Comparison of ENCODE assay signal across 8 mouse cellular contexts in the genomic region with DNA sequence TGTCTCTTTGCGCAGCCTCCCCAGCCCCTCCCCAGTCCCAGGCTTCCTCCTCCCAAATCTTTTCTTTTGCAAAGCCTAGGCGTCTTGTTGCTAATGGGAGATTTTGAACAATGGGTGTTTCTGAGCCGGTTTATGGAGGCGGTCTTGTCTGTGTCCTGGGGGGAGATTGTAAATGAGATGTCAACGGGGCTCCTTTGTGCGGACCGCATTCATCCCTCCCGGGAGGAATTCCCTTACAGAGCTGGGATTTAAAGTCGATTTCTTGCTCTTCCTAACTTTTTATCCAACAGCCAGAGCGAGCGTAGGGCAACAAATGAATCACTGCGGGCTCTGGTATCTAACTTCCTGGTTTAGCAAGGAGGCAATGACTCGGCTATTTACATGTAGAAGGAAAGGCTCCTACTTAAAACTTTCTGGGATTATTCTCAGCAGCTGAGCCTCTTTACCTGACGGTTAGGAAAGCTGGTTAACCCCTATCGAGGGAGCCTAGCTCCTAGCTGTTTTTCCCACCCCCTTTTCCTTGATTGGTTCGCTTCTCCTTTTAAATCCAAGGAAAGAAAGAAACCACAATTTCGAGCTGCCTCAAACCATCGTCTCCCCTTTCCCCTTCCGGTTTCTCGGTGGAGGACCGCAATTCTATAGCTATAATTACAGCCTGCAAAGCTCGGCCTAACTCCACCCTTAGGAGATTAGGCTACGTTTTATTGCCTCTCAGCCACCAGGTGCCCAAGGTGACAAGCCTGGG.
DNase-seq lines count a peak whose midpoint lies in the region; ATAC-seq and TF ChIP-seq lines count a peak whose summit lies in the region.

No protein-coding gene starts in this region.

- no peak for DNase-seq in spleen, adult 2 months (ENCODE audit: low read depth in 1 of 2, low spot score in 2 of 2)
- DNase-seq in spleen, adult 12 weeks (ENCODE audit: low spot score), result no peak
- DNase-seq in embryonic facial prominence, embryonic 14.5 days (ENCODE audit: low spot score), result peak; percentile 84
- DNase-seq in hindbrain, embryonic 11.5 days (ENCODE audit: low spot score), result peak; percentile 69
- DNase-seq in liver, embryonic 14.5 days (ENCODE audit: low read depth in 3 of 3, low spot score in 3 of 3), result no peak
- no peak for DNase-seq in right cerebral cortex, postnatal 36 days (ENCODE audit: low spot score in 2 of 2)
- DNase-seq in spleen, postnatal 10 days (ENCODE audit: low spot score in 2 of 2), result no peak

- no peaks in the 10 kb centered on the region for H3K9me3 ChIP-seq in embryonic facial prominence, embryonic 14.5 days (ENCODE audit: control insufficient read depth, low read length)
- H3K9me3 ChIP-seq in hindbrain, embryonic 11.5 days (ENCODE audit: control insufficient read depth, low read length), result no peaks in the 10 kb centered on the region
- no peaks in the 10 kb centered on the region for H3K9me3 ChIP-seq in liver, embryonic 14.5 days (ENCODE audit: control insufficient read depth, low read length)
- no peaks in the 10 kb centered on the region for H3K9me3 ChIP-seq in neural tube, embryonic 13.5 days

- peak overlapping the region; percentile 29; the same call in 1 of the 2 replicates for H3K4me3 ChIP-seq in spleen, adult 2 months (ENCODE audit: extremely low read depth, insufficient read depth, insufficient read length)
- peak overlapping the region; percentile 36 for H3K4me3 ChIP-seq in embryonic facial prominence, embryonic 14.5 days (ENCODE audit: low read depth, low read length)
- H3K4me3 ChIP-seq in hindbrain, embryonic 11.5 days (ENCODE audit: low read depth, low read length), result peak overlapping the region; percentile 12
- H3K4me3 ChIP-seq in liver, embryonic 14.5 days (ENCODE audit: insufficient read depth in 1 of 2, low read depth in 2 of 2, low read length in 2 of 2), result peak overlapping the region in 1 of 2 experiments; percentile 23; a peak in 2 of 4 replicates
- H3K4me3 ChIP-seq in neural tube, embryonic 13.5 days, result peak overlapping the region; percentile 27

- no peaks in the 10 kb centered on the region for H3K27me3 ChIP-seq in spleen, adult 2 months (ENCODE audit: control insufficient read depth, insufficient read depth, low read length)
- H3K27me3 ChIP-seq in embryonic facial prominence, embryonic 14.5 days (replicated peaks; ENCODE audit: control insufficient read depth, insufficient read depth, low read length), result no peaks in the 10 kb centered on the region
- no peaks in the 10 kb centered on the region; the same call in 1 of the 2 replicates for H3K27me3 ChIP-seq in hindbrain, embryonic 11.5 days (ENCODE audit: control insufficient read depth, insufficient read depth, low read length)
- H3K27me3 ChIP-seq in liver, embryonic 14.5 days (ENCODE audit: control insufficient read depth, insufficient read depth, low read length), result peaks cover 13% of the 10 kb centered on the region
- H3K27me3 ChIP-seq in neural tube, embryonic 13.5 days, result peaks cover 24% of the 10 kb centered on the region

- H3K36me3 ChIP-seq in spleen, adult 2 months (ENCODE audit: control insufficient read depth, insufficient read depth, low read length), result no peaks in the 10 kb centered on the region
- no peaks in the 10 kb centered on the region for H3K36me3 ChIP-seq in embryonic facial prominence, embryonic 14.5 days (ENCODE audit: control insufficient read depth, insufficient read depth, low read length)
- H3K36me3 ChIP-seq in hindbrain, embryonic 11.5 days (ENCODE audit: control insufficient read depth, insufficient read depth, low read length), result no peaks in the 10 kb centered on the region
- no peaks in the 10 kb centered on the region for H3K36me3 ChIP-seq in liver, embryonic 14.5 days (replicated peaks; ENCODE audit: control insufficient read depth, insufficient read depth, low read depth)
- no peaks in the 10 kb centered on the region for H3K36me3 ChIP-seq in neural tube, embryonic 13.5 days

- no peak for TF ChIP-seq EP300 in liver, embryonic 14.5 days (IDR thresholded peaks at IDR 0.05; ENCODE audit: low read depth)

- H3K4me1 ChIP-seq in spleen, adult 2 months (ENCODE audit: control insufficient read depth, insufficient read depth, insufficient read length), result peaks cover 10% of the 10 kb centered on the region; the same call in 1 of the 2 replicates
- peaks cover 29% of the 10 kb centered on the region for H3K4me1 ChIP-seq in embryonic facial prominence, embryonic 14.5 days (ENCODE audit: control insufficient read depth, insufficient read depth, low read length)
- H3K4me1 ChIP-seq in hindbrain, embryonic 11.5 days (replicated peaks; ENCODE audit: control insufficient read depth, insufficient read depth, low read length), result peaks cover 5% of the 10 kb centered on the region; the same call in 1 of the 2 replicates
- H3K4me1 ChIP-seq in liver, embryonic 14.5 days (replicated peaks; ENCODE audit: control insufficient read depth in 2 of 2, insufficient read depth in 2 of 2, low read length in 1 of 2), result peaks cover 0 to 6% of the 10 kb centered on the region in 2 experiments; a peak in 2 of 4 replicates
- H3K4me1 ChIP-seq in neural tube, embryonic 13.5 days (replicated peaks), result peaks cover 37% of the 10 kb centered on the region

- WGBS in spleen, adult 2 months, result 5% methylated on average over 23 of the region's 23 CpGs
- WGBS in embryonic facial prominence, embryonic 14.5 days, result under 1% methylated on average over 23 of the region's 23 CpGs
- WGBS in hindbrain, embryonic 11.5 days, result 1% methylated on average over 23 of the region's 23 CpGs
- WGBS in liver, embryonic 14.5 days (ENCODE audit: insufficient replicate concordance), result 2% methylated on average over 23 of the region's 23 CpGs
- under 1% methylated on average over 23 of the region's 23 CpGs for WGBS in neural tube, embryonic 13.5 days

- H3K9ac ChIP-seq in embryonic facial prominence, embryonic 14.5 days (ENCODE audit: low read depth, low read length), result peak overlapping the region; percentile 41
- H3K9ac ChIP-seq in hindbrain, embryonic 11.5 days (ENCODE audit: low read depth, low read length), result peak overlapping the region; percentile 39
- H3K9ac ChIP-seq in liver, embryonic 14.5 days (replicated peaks), result no peak overlapping the region
- peak overlapping the region; percentile 49 for H3K9ac ChIP-seq in neural tube, embryonic 13.5 days

- peak overlapping the region; percentile 62 for H3K4me2 ChIP-seq in embryonic facial prominence, embryonic 14.5 days (ENCODE audit: low read depth, low read length)
- H3K4me2 ChIP-seq in hindbrain, embryonic 11.5 days (replicated peaks; ENCODE audit: low read depth, low read length), result peak overlapping the region; percentile 40
- peak overlapping the region; percentile 47 for H3K4me2 ChIP-seq in liver, embryonic 14.5 days (ENCODE audit: low read depth)
- peak overlapping the region; percentile 52 for H3K4me2 ChIP-seq in neural tube, embryonic 13.5 days

- peak; percentile 64 for ATAC-seq in embryonic facial prominence, embryonic 14.5 days (ENCODE audit: low read depth)
- peak; percentile 75 for ATAC-seq in hindbrain, embryonic 11.5 days (ENCODE audit: low FRiP score)
- no peak for ATAC-seq in liver, embryonic 14.5 days (ENCODE audit: insufficient read depth)
- 0 out of 2 replicates have a peak, but pooled peaks have one; percentile 38 for ATAC-seq in neural tube, embryonic 13.5 days (ENCODE audit: low read depth)

- H3K27ac ChIP-seq in spleen, adult 2 months (ENCODE audit: insufficient read depth, low read length), result no peak overlapping the region
- peak overlapping the region; percentile 88 for H3K27ac ChIP-seq in embryonic facial prominence, embryonic 14.5 days (replicated peaks; ENCODE audit: low read depth, low read length)
- H3K27ac ChIP-seq in hindbrain, embryonic 11.5 days (ENCODE audit: low read depth, low read length), result peak overlapping the region; percentile 66
- no peak overlapping the region for H3K27ac ChIP-seq in liver, embryonic 14.5 days
- peak overlapping the region; percentile 49 for H3K27ac ChIP-seq in neural tube, embryonic 13.5 days (replicated peaks)

- no peak for TF ChIP-seq POLR2A in spleen, adult 2 months (IDR thresholded peaks at IDR 0.05; ENCODE audit: low read depth, low read length)

- TF ChIP-seq CTCF in spleen, adult 2 months (IDR thresholded peaks at IDR 0.05; ENCODE audit: extremely low read depth, insufficient read depth, insufficient read length, insufficient replicate concordance), result no peak
- TF ChIP-seq CTCF in liver, embryonic 14.5 days (IDR thresholded peaks at IDR 0.05; ENCODE audit: low read depth), result no peak

Comparison
In these comparisons a context has a peak if more than half of its experiments do, and no peak if none do; other contexts are left out.
1. DNase-seq: peak in embryonic facial prominence, embryonic 14.5 days (single experiment) and hindbrain, embryonic 11.5 days (single experiment); none in spleen, adult 2 months (0 of 2), spleen, adult 12 weeks (single experiment), liver, embryonic 14.5 days (0 of 3), right cerebral cortex, postnatal 36 days (0 of 2) and spleen, postnatal 10 days (0 of 2).
2. H3K27ac ChIP-seq: peak in embryonic facial prominence, embryonic 14.5 days (single experiment), hindbrain, embryonic 11.5 days (single experiment) and neural tube, embryonic 13.5 days (single experiment); none in spleen, adult 2 months (single experiment) and liver, embryonic 14.5 days (single experiment).
3. Peak in every context shown above with its lines, with median percentiles within 50 percentile points of each other: H3K4me2 ChIP-seq.